In genomic region chr9:70315130-70315529, GRCm38 (mm10) we compare ENCODE assay signal across 23 mouse cellular contexts.
A peak's percentile ranks its signal among the peaks of the same experiment; 100 is the strongest.
DNase-seq lines count a peak whose midpoint lies in the region; ATAC-seq and TF ChIP-seq lines count a peak whose summit lies in the region.
"Had no signal": no experiment of that assay in that cellular context is flagged by ENCODE, and none has a peak within 500 bp of the region (broad histone marks: within the 10 kb centered on the region; RNA-seq: fewer than 3 reads in every experiment).

No protein-coding gene starts in this region.

- H3K4me2 ChIP-seq in heart, embryonic 16.5 days (ENCODE audit: low read depth, low read length), result no peak overlapping the region
- H3K4me2 ChIP-seq in stomach, embryonic 16.5 days (ENCODE audit: low read depth, low read length), result no peak overlapping the region
- H3K4me2 ChIP-seq in stomach, postnatal 0 days (replicated peaks; ENCODE audit: low read depth), result no peak overlapping the region
- no peak overlapping the region for H3K4me2 ChIP-seq in myocyte (ENCODE audit: low read depth)
- H3K4me2 ChIP-seq: forebrain, embryonic 15.5 days; hindbrain, embryonic 15.5 days; intestine, embryonic 15.5 days; liver, embryonic 15.5 days; midbrain, embryonic 11.5 days had no signal

- H3K79me2 ChIP-seq in myocyte (ENCODE audit: control insufficient read depth, insufficient read depth), result no peaks in the 10 kb centered on the region

- no peaks in the 10 kb centered on the region for H3K27me3 ChIP-seq in heart, embryonic 16.5 days (ENCODE audit: control insufficient read depth, insufficient read depth, low read length)
- H3K27me3 ChIP-seq in stomach, embryonic 16.5 days (ENCODE audit: control insufficient read depth, insufficient read depth, low read length), result no peaks in the 10 kb centered on the region
- no peaks in the 10 kb centered on the region for H3K27me3 ChIP-seq in stomach, postnatal 0 days (ENCODE audit: control insufficient read depth, insufficient read depth, low read length)
- H3K27me3 ChIP-seq in myocyte (ENCODE audit: control insufficient read depth, insufficient read depth, insufficient read length), result no peaks in the 10 kb centered on the region
- H3K27me3 ChIP-seq: CH12.LX; forebrain, embryonic 15.5 days; hindbrain, embryonic 15.5 days; intestine, embryonic 15.5 days; liver, embryonic 15.5 days had no signal

- 0 out of 2 replicates have a peak, but pooled peaks cover 7% of the 10 kb centered on the region for H3K4me1 ChIP-seq in heart, embryonic 16.5 days (ENCODE audit: control insufficient read depth, insufficient read depth, low read length)
- no peaks in the 10 kb centered on the region for H3K4me1 ChIP-seq in stomach, embryonic 16.5 days (ENCODE audit: control insufficient read depth, insufficient read depth, low read length)
- H3K4me1 ChIP-seq in stomach, postnatal 0 days (replicated peaks; ENCODE audit: control insufficient read depth, insufficient read depth), result no peaks in the 10 kb centered on the region
- H3K4me1 ChIP-seq: forebrain, embryonic 15.5 days; hindbrain, embryonic 15.5 days; intestine, embryonic 15.5 days; liver, embryonic 15.5 days had no signal

- 68% methylated on average over 4 of the region's 4 CpGs for WGBS in heart, embryonic 16.5 days
- 46% methylated on average over 4 of the region's 4 CpGs for WGBS in stomach, embryonic 16.5 days
- WGBS in stomach, postnatal 0 days, result 41% methylated on average over 4 of the region's 4 CpGs

- H3K9ac ChIP-seq in heart, embryonic 16.5 days (ENCODE audit: low read length), result no peak overlapping the region
- H3K9ac ChIP-seq in stomach, embryonic 16.5 days (ENCODE audit: low read length), result no peak overlapping the region
- no peak overlapping the region for H3K9ac ChIP-seq in stomach, postnatal 0 days (ENCODE audit: low read length)
- H3K9ac ChIP-seq: forebrain, embryonic 15.5 days; hindbrain, embryonic 15.5 days; intestine, embryonic 15.5 days; liver, embryonic 15.5 days had no signal

- DNase-seq in heart, postnatal 25 days (ENCODE audit: low spot score), result no peak
- DNase-seq in left cerebral cortex, adult 2 months (ENCODE audit: extremely low spot score in 1 of 2, low spot score in 2 of 2), result no peak
- no peak for DNase-seq in left cerebral cortex, adult 18-20 months (ENCODE audit: low spot score in 2 of 2)
- no peak for DNase-seq in stomach, postnatal 0 days (ENCODE audit: low spot score)
- DNase-seq: adrenal gland, adult 8-10 months; B cell, adult 2 months; cerebellum, adult 9-10 months; gastrocnemius, postnatal 36 days; liver had no signal

- no peak overlapping the region for H3K4me3 ChIP-seq in heart, embryonic 16.5 days (ENCODE audit: low read length)
- no peak overlapping the region for H3K4me3 ChIP-seq in left cerebral cortex, adult 2 months
- no peak overlapping the region for H3K4me3 ChIP-seq in stomach, embryonic 16.5 days (replicated peaks; ENCODE audit: low read length)
- H3K4me3 ChIP-seq in stomach, postnatal 0 days (ENCODE audit: low read depth, low read length), result no peak overlapping the region
- no peak overlapping the region for H3K4me3 ChIP-seq in myocyte
- H3K4me3 ChIP-seq: embryonic facial prominence, embryonic 10.5 days; forebrain, embryonic 15.5 days; hindbrain, embryonic 15.5 days; intestine, embryonic 15.5 days; limb, embryonic 10.5 days; liver, embryonic 15.5 days had no signal

- peaks cover 4% of the 10 kb centered on the region; the same call in 1 of the 2 replicates for H3K36me3 ChIP-seq in heart, embryonic 16.5 days (ENCODE audit: control insufficient read depth, insufficient read depth)
- no peaks in the 10 kb centered on the region for H3K36me3 ChIP-seq in stomach, embryonic 16.5 days (ENCODE audit: control insufficient read depth, insufficient read depth, low read length)
- no peaks in the 10 kb centered on the region for H3K36me3 ChIP-seq in stomach, postnatal 0 days (ENCODE audit: control insufficient read depth, insufficient read depth, low read length)
- peaks cover 14% of the 10 kb centered on the region for H3K36me3 ChIP-seq in myocyte (ENCODE audit: control insufficient read depth, insufficient read depth)
- H3K36me3 ChIP-seq: forebrain, embryonic 15.5 days; G1E; hindbrain, embryonic 15.5 days; intestine, embryonic 15.5 days; liver, embryonic 15.5 days had no signal

- no peaks in the 10 kb centered on the region for H3K9me3 ChIP-seq in heart, embryonic 16.5 days (replicated peaks; ENCODE audit: control insufficient read depth, low read length)
- no peaks in the 10 kb centered on the region for H3K9me3 ChIP-seq in stomach, embryonic 16.5 days (replicated peaks; ENCODE audit: control insufficient read depth, low read length)
- no peaks in the 10 kb centered on the region for H3K9me3 ChIP-seq in stomach, postnatal 0 days (ENCODE audit: control insufficient read depth, low read length)
- H3K9me3 ChIP-seq: embryonic facial prominence, embryonic 10.5 days; forebrain, embryonic 15.5 days; G1E; hindbrain, embryonic 15.5 days; intestine, embryonic 15.5 days; limb, embryonic 10.5 days; liver, embryonic 15.5 days had no signal

- H3ac ChIP-seq in myocyte (ENCODE audit: control insufficient read depth, insufficient read length), result no peak overlapping the region

- no peak for ATAC-seq in heart, embryonic 16.5 days (replicated peaks; ENCODE audit: extremely low read depth, insufficient read depth, low FRiP score)
- ATAC-seq in stomach, embryonic 16.5 days (ENCODE audit: insufficient read depth, low FRiP score), result no peak
- no peak for ATAC-seq in stomach, postnatal 0 days (ENCODE audit: low FRiP score, low TSS enrichment)
- ATAC-seq in megakaryocyte progenitor cell, adult 5-6 weeks (replicated peaks; ENCODE audit: poor library complexity), result no peak
- ATAC-seq: forebrain, embryonic 15.5 days; intestine, embryonic 15.5 days had no signal

- H3K27ac ChIP-seq in heart, embryonic 16.5 days (ENCODE audit: low read length), result peak overlapping the region; percentile 67
- peak overlapping the region; percentile 65 for H3K27ac ChIP-seq in left cerebral cortex, adult 2 months
- H3K27ac ChIP-seq in stomach, embryonic 16.5 days (ENCODE audit: low read length), result peak overlapping the region; percentile 34; the same call in 1 of the 2 replicates
- no peak overlapping the region for H3K27ac ChIP-seq in stomach, postnatal 0 days (replicated peaks)
- H3K27ac ChIP-seq: embryonic facial prominence, embryonic 10.5 days; forebrain, embryonic 15.5 days; hindbrain, embryonic 15.5 days; intestine, embryonic 15.5 days; limb, embryonic 10.5 days; liver, embryonic 15.5 days; macrophage had no signal

- TF ChIP-seq EP300 in stomach, postnatal 0 days (optimal IDR thresholded peaks at IDR 0.05), result no peak

- intact Hi-C loops in heart, postnatal 25 days (cut with DNase I), result no loop called here
- intact Hi-C loops in left cerebral cortex, adult 2 months (cut with DNase I), result loop anchor here (2.0 kb wide), 1 partner anchor 52 kb away; no protein-coding TSS in a partner anchor

- no peak for TF ChIP-seq CTCF in left cerebral cortex, adult 2 months (IDR thresholded peaks at IDR 0.05)
- no peak for TF ChIP-seq CTCF in stomach, postnatal 0 days (IDR thresholded peaks at IDR 0.05; ENCODE audit: low read depth)

- no peak for TF ChIP-seq POLR2A in myocyte (IDR thresholded peaks at IDR 0.05; ENCODE audit: insufficient read length, low read depth)

TF ChIP-seq in myocyte, 11 proteins besides CTCF, POLR2A, EP300 and RAD21:
- TF ChIP-seq MYOD1 (IDR thresholded peaks at IDR 0.05; ENCODE audit: control insufficient read depth in 1 of 3, insufficient read length in 2 of 3, low read depth in 2 of 3), result peak in 2 of 3 experiments; percentile 44 to 48
- no peak for TF ChIP-seq CEBPB (IDR thresholded peaks at IDR 0.05; ENCODE audit: insufficient read depth, poor library complexity, severe bottlenecking)
- peak in 2 of 3 experiments; percentile 14 to 17 for TF ChIP-seq MYOG (IDR thresholded peaks at IDR 0.05; ENCODE audit: control insufficient read depth in 1 of 3, insufficient read depth in 1 of 3, insufficient read length in 2 of 3, low read depth in 2 of 3)
